Mouse (Mus musculus): ENCODE results near the gene Hoxd10. TPM values are rescaled to one million over a fixed set of nuclear protein-coding genes. Genes with fewer than 3 reads are reported as not detected.

Gene Hoxd10
- polyA plus RNA-seq, 1 experiment from 2014 or later, result 51.1 TPM

DNA sequence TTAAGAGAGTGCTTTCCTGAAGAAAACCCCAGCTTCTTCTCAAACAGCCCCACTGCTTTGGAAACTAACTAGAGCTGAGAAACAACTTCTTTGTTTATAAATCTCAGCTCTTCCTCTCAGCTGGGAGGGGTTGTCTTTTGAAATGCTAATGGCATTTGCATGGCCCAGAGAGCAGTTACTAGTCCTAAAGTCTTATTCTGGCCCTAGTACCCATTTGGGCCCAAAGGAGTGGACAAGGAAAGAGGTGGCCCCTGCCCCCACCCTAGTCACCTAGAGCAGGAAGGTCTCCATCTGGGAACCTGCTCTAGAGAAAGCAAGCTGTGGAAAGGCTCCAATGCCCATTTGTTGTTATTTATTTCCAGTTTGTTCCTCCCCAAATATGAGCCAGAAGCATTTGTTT is 39.3 kb downstream of the Hoxd10 start:
- peak; percentile 39 for DNase-seq (ENCODE audit: low spot score)
- Histone ChIP-seq H3K27me3 (ENCODE audit: low read depth, poor library complexity, severe bottlenecking) (peaks cover 89% of the 10 kb centered on the region), H3K27ac (no peak overlapping the region), H3K4me1 (peaks cover 100% of the 10 kb centered on the region), H3K4me3 (no peak overlapping the region), H3K9me3 (replicated peaks) (no peaks in the 10 kb centered on the region), H3K36me3 (peaks cover 34% of the 10 kb centered on the region)

GRCm38 (mm10) chr2:74731799-74732512 is 40.2 kb downstream of the Hoxd10 start:
- peaks cover 89% of the 10 kb centered on the region for H3K27me3 ChIP-seq (ENCODE audit: low read depth, poor library complexity, severe bottlenecking)
- no peaks in the 10 kb centered on the region for H3K9me3 ChIP-seq (replicated peaks)
- peaks cover 100% of the 10 kb centered on the region for H3K4me1 ChIP-seq
- H3K36me3 ChIP-seq, result peaks cover 26% of the 10 kb centered on the region
- peak overlapping the region; percentile 47; the same call in 1 of the 2 replicates for H3K4me3 ChIP-seq
- WGBS, result 6% methylated on average over 9 of the region's 9 CpGs
- peak overlapping the region; percentile 30; the same call in 1 of the 2 replicates for H3K27ac ChIP-seq
- peak; percentile 42 for DNase-seq (ENCODE audit: low spot score)

- Histone ChIP-seq H3K4me3 (peak overlapping the region; percentile 47), H3K27me3 (ENCODE audit: low read depth, poor library complexity, severe bottlenecking) (peaks cover 89% of the 10 kb centered on the region), H3K36me3 (peaks cover 20% of the 10 kb centered on the region), H3K27ac (peak overlapping the region; percentile 72), H3K4me1 (peaks cover 100% of the 10 kb centered on the region), H3K9me3 (replicated peaks) (no peaks in the 10 kb centered on the region)
- DNase-seq (ENCODE audit: low spot score), result peak; percentile 72
- WGBS, result 1% methylated on average over 52 of the region's 52 CpGs
Measured at GRCm38 (mm10) chr2:74732513-74733316, 41.0 kb downstream of the Hoxd10 start.

DNA sequence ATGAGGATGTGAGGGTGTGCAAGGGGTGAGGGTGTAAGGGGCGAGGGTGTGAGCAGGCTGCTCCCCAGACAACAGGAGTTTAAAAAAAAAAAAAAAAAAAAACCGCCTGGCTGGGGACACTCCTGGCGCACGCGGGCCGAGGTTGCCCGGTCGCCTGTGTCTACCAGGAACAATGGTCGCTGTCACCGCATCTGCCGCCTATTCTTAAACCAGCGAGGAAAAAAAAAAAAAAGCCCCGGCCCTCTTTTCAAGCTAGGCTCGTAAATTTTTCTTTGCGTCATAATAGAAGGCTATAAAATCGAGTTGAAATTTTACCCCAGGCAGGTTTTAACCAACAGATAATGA is 41.6 kb downstream of the Hoxd10 start:
- peak overlapping the region; percentile 72 for H3K27ac ChIP-seq
- peaks cover 89% of the 10 kb centered on the region for H3K27me3 ChIP-seq (ENCODE audit: low read depth, poor library complexity, severe bottlenecking)
- H3K9me3 ChIP-seq (replicated peaks), result no peaks in the 10 kb centered on the region
- under 1% methylated on average over 16 of the region's 16 CpGs for WGBS
- peaks cover 14% of the 10 kb centered on the region for H3K36me3 ChIP-seq
- peak overlapping the region; percentile 47 for H3K4me3 ChIP-seq
- peaks cover 100% of the 10 kb centered on the region for H3K4me1 ChIP-seq
- DNase-seq (ENCODE audit: low spot score), result no peak

- H3K4me1 ChIP-seq, result peaks cover 100% of the 10 kb centered on the region
Measured at GRCm38 (mm10) chr2:74733765-74734164, 42.0 kb downstream of the Hoxd10 start.

GRCm38 (mm10) chr2:74734451-74734850 is 42.7 kb downstream of the Hoxd10 start:
- peak overlapping the region; percentile 80; the same call in 1 of the 2 replicates for H3K27ac ChIP-seq
- WGBS, result 2% methylated on average over 13 of the region's 13 CpGs
- H3K36me3 ChIP-seq, result peaks cover 6% of the 10 kb centered on the region; the same call in 1 of the 2 replicates
- peaks cover 100% of the 10 kb centered on the region for H3K4me1 ChIP-seq
- no peaks in the 10 kb centered on the region for H3K9me3 ChIP-seq (replicated peaks)
- DNase-seq (ENCODE audit: low spot score), result peak; percentile 68
- peak overlapping the region; percentile 48 for H3K4me3 ChIP-seq
- H3K27me3 ChIP-seq (ENCODE audit: low read depth, poor library complexity, severe bottlenecking), result peaks cover 90% of the 10 kb centered on the region

More at GRCm38 (mm10) chr2:74733765-74734164, 42.0 kb downstream of the Hoxd10 start:
- no peak overlapping the region for H3K27ac ChIP-seq
- no peak overlapping the region for H3K4me3 ChIP-seq
- peaks cover 89% of the 10 kb centered on the region for H3K27me3 ChIP-seq (ENCODE audit: low read depth, poor library complexity, severe bottlenecking)
- peak; percentile 56 for DNase-seq (ENCODE audit: low spot score)
- peaks cover 10% of the 10 kb centered on the region for H3K36me3 ChIP-seq
- no peaks in the 10 kb centered on the region for H3K9me3 ChIP-seq (replicated peaks)
- WGBS, result 5% methylated on average over 6 of the region's 6 CpGs

GRCm38 (mm10) chr2:74734996-74735811 is 43.5 kb downstream of the Hoxd10 start:
- Histone ChIP-seq H3K4me3 (peak overlapping the region; percentile 48), H3K36me3 (peaks cover 6% of the 10 kb centered on the region; the same call in 1 of the 2 replicates), H3K4me1 (peaks cover 100% of the 10 kb centered on the region), H3K27me3 (ENCODE audit: low read depth, poor library complexity, severe bottlenecking) (peaks cover 92% of the 10 kb centered on the region), H3K9me3 (replicated peaks) (no peaks in the 10 kb centered on the region), H3K27ac (peak overlapping the region; percentile 80)
- 4% methylated on average over 27 of the region's 27 CpGs for WGBS
- DNase-seq (ENCODE audit: low spot score), result no peak

- Histone ChIP-seq H3K4me1 (peaks cover 100% of the 10 kb centered on the region), H3K9me3 (replicated peaks) (no peaks in the 10 kb centered on the region), H3K36me3 (peaks cover 4% of the 10 kb centered on the region; the same call in 1 of the 2 replicates), H3K4me3 (peak overlapping the region; percentile 48), H3K27me3 (ENCODE audit: low read depth, poor library complexity, severe bottlenecking) (peaks cover 92% of the 10 kb centered on the region), H3K27ac (peak overlapping the region; percentile 80)
- WGBS, result 1% methylated on average over 42 of the region's 42 CpGs
- DNase-seq (ENCODE audit: low spot score), result peak; percentile 69
Measured at GRCm38 (mm10) chr2:74735851-74736687, 44.3 kb downstream of the Hoxd10 start.

GRCm38 (mm10) chr2:74736688-74737577 is 45.2 kb downstream of the Hoxd10 start:
- peaks cover 100% of the 10 kb centered on the region for H3K4me1 ChIP-seq
- peaks cover 93% of the 10 kb centered on the region for H3K27me3 ChIP-seq (ENCODE audit: low read depth, poor library complexity, severe bottlenecking)
- H3K36me3 ChIP-seq, result peaks cover under 1% of the 10 kb centered on the region; the same call in 1 of the 2 replicates
- 7% methylated on average over 15 of the region's 15 CpGs for WGBS
- 0 out of 2 replicates have a peak overlapping the region, but pooled peaks have one; percentile 80 for H3K27ac ChIP-seq
- H3K9me3 ChIP-seq (replicated peaks), result no peaks in the 10 kb centered on the region
- peak overlapping the region; percentile 48 for H3K4me3 ChIP-seq
- DNase-seq (ENCODE audit: low spot score), result no peak

DNA sequence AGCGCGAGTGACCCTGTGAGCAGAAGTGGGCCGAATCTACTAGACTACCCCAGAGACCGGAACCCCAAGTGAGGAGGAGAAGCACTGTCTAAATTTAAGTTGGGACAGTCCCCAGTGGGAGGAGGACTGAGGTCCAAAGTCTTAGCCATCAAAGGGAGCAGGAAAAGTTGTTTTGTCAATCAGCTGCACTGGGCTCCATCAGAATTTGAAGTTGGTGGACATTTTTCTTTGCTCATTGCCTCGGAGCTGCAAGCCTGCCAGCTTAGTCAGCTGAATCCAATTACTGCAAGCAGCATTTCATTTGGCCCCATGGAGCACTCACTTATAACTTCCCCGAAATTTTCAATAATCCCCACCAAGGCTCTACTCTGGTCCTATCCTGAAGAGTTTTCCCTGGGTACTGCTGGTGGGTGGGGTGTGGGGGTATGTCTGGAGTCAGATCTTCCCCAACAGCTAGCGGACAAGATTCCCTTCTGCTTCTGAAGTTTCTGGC is 45.9 kb downstream of the Hoxd10 start:
- Histone ChIP-seq H3K27ac (0 out of 2 replicates have a peak overlapping the region, but pooled peaks have one; percentile 27), H3K36me3 (no peaks in the 10 kb centered on the region), H3K4me3 (peak overlapping the region; percentile 15), H3K27me3 (ENCODE audit: low read depth, poor library complexity, severe bottlenecking) (peaks cover 94% of the 10 kb centered on the region), H3K9me3 (replicated peaks) (no peaks in the 10 kb centered on the region), H3K4me1 (peaks cover 94% of the 10 kb centered on the region)
- peak; percentile 63 for DNase-seq (ENCODE audit: low spot score)
- 11% methylated on average over 7 of the region's 7 CpGs for WGBS

All from limb, embryonic 10.5 days (tissue).